Mouse (Mus musculus) midbrain, embryonic 12.5 days (tissue): ENCODE results near the gene Micu1. TPM values are rescaled to one million over a fixed set of nuclear protein-coding genes. Genes with fewer than 3 reads are reported as not detected.

Source experiments
- ATAC-seq: fragments of 200-750 bp; cut with Nextera tagmentation; 2 replicates; pipeline ENCODE4 v1.8.0; 2017; ENCODE audit warnings: low read depth, moderate TSS enrichment, moderate library complexity; ENCODE audit not compliant: low FRiP score
- H3K27ac ChIP-seq: fragments of 300-500 bp; sonication (generic); replicated peaks from 2 replicates; pipeline ENCODE4 v1.5.1; 2016; ENCODE audit warnings: mild to moderate bottlenecking
- H3K27me3 ChIP-seq: fragments of 300-500 bp; sonication (generic); 2 replicates; pipeline ENCODE4 v1.6.1; 2016; ENCODE audit warnings: mild to moderate bottlenecking
- H3K36me3 ChIP-seq: fragments of 300-500 bp; sonication (generic); 2 replicates; pipeline ENCODE4 v1.6.1; 2016
- H3K4me1 ChIP-seq: fragments of 300-500 bp; sonication (generic); 2 replicates; pipeline ENCODE4 v1.6.1; 2016
- H3K4me2 ChIP-seq: fragments of 300-500 bp; sonication (generic); replicated peaks from 2 replicates; pipeline ENCODE4 v1.6.1; 2016; ENCODE audit warnings: mild to moderate bottlenecking, moderate library complexity
- H3K4me3 ChIP-seq: fragments of 300-500 bp; sonication (generic); 2 replicates; pipeline ENCODE4 v1.5.1; 2016; ENCODE audit warnings: mild to moderate bottlenecking
- H3K9ac ChIP-seq: fragments of 300-500 bp; sonication (generic); replicated peaks from 2 replicates; pipeline ENCODE4 v1.6.1; 2016; ENCODE audit warnings: mild to moderate bottlenecking, moderate library complexity
- H3K9me3 ChIP-seq: fragments of 300-500 bp; sonication (generic); 2 replicates; pipeline ENCODE4 v1.6.1; 2016; ENCODE audit warnings: mild to moderate bottlenecking
- WGBS: fragments of 180-500 bp; shearing (Covaris S2); methylation state at CpG from one replicate; pipeline ENCODE4 v1.1.7; 2016; 5-methylcytosine and 5-hydroxymethylcytosine counted together
- polyA plus RNA-seq: library from polyadenylated mRNA; unstranded; fragments of >200 nt; fragmentation: Nextera tagmentation; extraction: Ambion mirVana; gene quantifications from 2 replicates; pipeline ENCODE4 v1.2.1, GENCODE M21; 2016

The Micu1 gene
- polyA plus RNA-seq, 1 experiment from 2014 or later: 75.3 TPM

GRCm38 (mm10) chr10:59798371-59798770 lies 96.1 kb downstream of the Micu1 start:
- Histone ChIP-seq H3K4me2 (no peak overlapping the region), H3K27ac (no peak overlapping the region), H3K4me1 (peaks cover 16% of the 10 kb centered on the region; the same call in 1 of the 2 replicates), H3K4me3 (no peak overlapping the region), H3K9ac (no peak overlapping the region), H3K9me3 (no peaks in the 10 kb centered on the region), H3K27me3 (no peaks in the 10 kb centered on the region), H3K36me3 (no peaks in the 10 kb centered on the region)
- ATAC-seq: no peak
- WGBS: 50% methylated on average over 3 of the region's 3 CpGs

GRCm38 (mm10) chr10:59799303-59800044 lies 97.2 kb downstream of the Micu1 start:
- Histone ChIP-seq H3K27me3 (no peaks in the 10 kb centered on the region), H3K9me3 (no peaks in the 10 kb centered on the region), H3K4me1 (peaks cover 16% of the 10 kb centered on the region; the same call in 1 of the 2 replicates), H3K27ac (peak overlapping the region; percentile 30; the same call in 1 of the 2 replicates), H3K9ac (no peak overlapping the region), H3K4me3 (no peak overlapping the region), H3K36me3 (no peaks in the 10 kb centered on the region), H3K4me2 (no peak overlapping the region)
- 0 out of 2 replicates have a peak, but pooled peaks have one; percentile 27 for ATAC-seq
- 61% methylated on average over 12 of the region's 13 CpGs for whole genome bisulfite sequencing

- no peak for ATAC-seq
- no peak overlapping the region for H3K4me3 ChIP-seq
- no peaks in the 10 kb centered on the region for H3K9me3 ChIP-seq
- H3K27me3 ChIP-seq: no peaks in the 10 kb centered on the region
- H3K36me3 ChIP-seq: no peaks in the 10 kb centered on the region
- WGBS: 23% methylated on average over 10 of the region's 10 CpGs
- no peak overlapping the region for H3K4me2 ChIP-seq
- H3K9ac ChIP-seq: no peak overlapping the region
- 0 out of 2 replicates have a peak overlapping the region, but pooled peaks have one; percentile 1 for H3K27ac ChIP-seq
- H3K4me1 ChIP-seq: peaks cover 16% of the 10 kb centered on the region; the same call in 1 of the 2 replicates
Observed at GRCm38 (mm10) chr10:59800159-59800558, 97.9 kb downstream of the Micu1 start.

- 90% methylated on average over 12 of the region's 12 CpGs for WGBS
- Histone ChIP-seq H3K4me3 (no peak overlapping the region), H3K4me2 (no peak overlapping the region), H3K9me3 (no peaks in the 10 kb centered on the region), H3K36me3 (no peaks in the 10 kb centered on the region), H3K27me3 (no peaks in the 10 kb centered on the region), H3K4me1 (peaks cover 16% of the 10 kb centered on the region; the same call in 1 of the 2 replicates), H3K27ac (no peak overlapping the region), H3K9ac (no peak overlapping the region)
- ATAC-seq: no peak
Observed at GRCm38 (mm10) chr10:59800826-59801501, 98.7 kb downstream of the Micu1 start.

- no peaks in the 10 kb centered on the region for H3K9me3 ChIP-seq
- H3K36me3 ChIP-seq: 0 out of 2 replicates have a peak, but pooled peaks cover 3% of the 10 kb centered on the region
- H3K4me3 ChIP-seq: no peak overlapping the region
- H3K4me1 ChIP-seq: peaks cover 12% of the 10 kb centered on the region; the same call in 1 of the 2 replicates
- H3K4me2 ChIP-seq: no peak overlapping the region
- H3K27me3 ChIP-seq: no peaks in the 10 kb centered on the region
- ATAC-seq: no peak
- WGBS: 92% methylated on average over 4 of the region's 4 CpGs
- no peak overlapping the region for H3K27ac ChIP-seq
- H3K9ac ChIP-seq: no peak overlapping the region
Observed at GRCm38 (mm10) chr10:59808677-59809076, 106.4 kb downstream of the Micu1 start.

GRCm38 (mm10) chr10:59809991-59810574 lies 107.8 kb downstream of the Micu1 start:
- 0 out of 2 replicates have a peak, but pooled peaks cover 3% of the 10 kb centered on the region for H3K36me3 ChIP-seq
- peaks cover 12% of the 10 kb centered on the region; the same call in 1 of the 2 replicates for H3K4me1 ChIP-seq
- H3K4me3 ChIP-seq: no peak overlapping the region
- no peak for ATAC-seq
- no peaks in the 10 kb centered on the region for H3K27me3 ChIP-seq
- H3K9me3 ChIP-seq: no peaks in the 10 kb centered on the region
- 84% methylated on average over 4 of the region's 4 CpGs for WGBS
- no peak overlapping the region for H3K9ac ChIP-seq
- H3K27ac ChIP-seq: no peak overlapping the region
- no peak overlapping the region for H3K4me2 ChIP-seq

GRCm38 (mm10) chr10:59812939-59813338 lies 110.7 kb downstream of the Micu1 start:
- 0 out of 2 replicates have a peak, but pooled peaks have one; percentile 9 for ATAC-seq
- peaks cover 12% of the 10 kb centered on the region; the same call in 1 of the 2 replicates for H3K4me1 ChIP-seq
- H3K9ac ChIP-seq: no peak overlapping the region
- no peaks in the 10 kb centered on the region for H3K9me3 ChIP-seq
- H3K27me3 ChIP-seq: no peaks in the 10 kb centered on the region
- H3K36me3 ChIP-seq: 0 out of 2 replicates have a peak, but pooled peaks cover 3% of the 10 kb centered on the region
- no peak overlapping the region for H3K4me3 ChIP-seq
- no peak overlapping the region for H3K4me2 ChIP-seq
- 26% methylated on average over 13 of the region's 13 CpGs for WGBS
- H3K27ac ChIP-seq: no peak overlapping the region

- Histone ChIP-seq H3K4me1 (peaks cover 12% of the 10 kb centered on the region; the same call in 1 of the 2 replicates), H3K9me3 (no peaks in the 10 kb centered on the region), H3K27ac (no peak overlapping the region), H3K4me2 (no peak overlapping the region), H3K9ac (no peak overlapping the region), H3K4me3 (no peak overlapping the region), H3K27me3 (no peaks in the 10 kb centered on the region), H3K36me3 (0 out of 2 replicates have a peak, but pooled peaks cover 3% of the 10 kb centered on the region)
- no peak for ATAC-seq
- 94% methylated on average over 9 of the region's 9 CpGs for WGBS
Observed at GRCm38 (mm10) chr10:59813759-59814158, 111.5 kb downstream of the Micu1 start.

GRCm38 (mm10) chr10:59814505-59815155 lies 112.4 kb downstream of the Micu1 start:
- no peaks in the 10 kb centered on the region for H3K9me3 ChIP-seq
- H3K4me1 ChIP-seq: peaks cover 12% of the 10 kb centered on the region; the same call in 1 of the 2 replicates
- 74% methylated on average over 7 of the region's 7 CpGs for WGBS
- ATAC-seq: no peak
- H3K9ac ChIP-seq: no peak overlapping the region
- H3K27ac ChIP-seq: no peak overlapping the region
- H3K36me3 ChIP-seq: 0 out of 2 replicates have a peak, but pooled peaks cover 3% of the 10 kb centered on the region
- no peak overlapping the region for H3K4me3 ChIP-seq
- H3K27me3 ChIP-seq: no peaks in the 10 kb centered on the region
- no peak overlapping the region for H3K4me2 ChIP-seq

- Histone ChIP-seq H3K9ac (no peak overlapping the region), H3K4me2 (no peak overlapping the region), H3K27ac (no peak overlapping the region), H3K4me3 (no peak overlapping the region), H3K36me3 (no peaks in the 10 kb centered on the region), H3K27me3 (no peaks in the 10 kb centered on the region), H3K9me3 (no peaks in the 10 kb centered on the region), H3K4me1 (peaks cover 12% of the 10 kb centered on the region; the same call in 1 of the 2 replicates)
- WGBS: 88% methylated on average over 6 of the region's 6 CpGs
- no peak for ATAC-seq
Observed at GRCm38 (mm10) chr10:59816569-59816968, 114.3 kb downstream of the Micu1 start.

GRCm38 (mm10) chr10:59817528-59817927 lies 115.3 kb downstream of the Micu1 start:
- no peaks in the 10 kb centered on the region for H3K36me3 ChIP-seq
- no peak for ATAC-seq
- H3K27ac ChIP-seq: no peak overlapping the region
- peaks cover 9% of the 10 kb centered on the region; the same call in 1 of the 2 replicates for H3K4me1 ChIP-seq
- H3K9ac ChIP-seq: no peak overlapping the region
- no peak overlapping the region for H3K4me3 ChIP-seq
- no peak overlapping the region for H3K4me2 ChIP-seq
- H3K9me3 ChIP-seq: no peaks in the 10 kb centered on the region
- H3K27me3 ChIP-seq: no peaks in the 10 kb centered on the region
- 51% methylated on average over 2 of the region's 2 CpGs for WGBS
